Mouse (Mus musculus): Measurements from ENCODE around the gene Dusp1. TPM values are rescaled to one million over a fixed set of nuclear protein-coding genes. Genes with fewer than 3 reads are reported as not detected.

The Dusp1 gene
- total RNA-seq, 2 experiments from 2014 or later: 48.7 to 56.1 TPM

GRCm38 (mm10) chr17:26528751-26529150 lies 33.2 kb downstream of the Dusp1 start:
- DNase-seq (ENCODE audit: low spot score in 2 of 2): no peak

- no peak for DNase-seq (ENCODE audit: low spot score in 2 of 2)
These were observed 34.6 kb downstream of the Dusp1 start for GRCm38 (mm10) chr17:26527291-26527690.

- DNase-seq (ENCODE audit: low spot score in 2 of 2): no peak
These were observed 36.6 kb downstream of the Dusp1 start for GRCm38 (mm10) chr17:26525316-26525715.

GRCm38 (mm10) chr17:26524801-26525200 lies 37.1 kb downstream of the Dusp1 start:
- DNase-seq (ENCODE audit: low spot score in 2 of 2): no peak

- DNase-seq (ENCODE audit: low spot score in 2 of 2): no peak
These were observed 37.6 kb downstream of the Dusp1 start for GRCm38 (mm10) chr17:26524316-26524715.

- DNase-seq (ENCODE audit: low spot score in 2 of 2): no peak
These were observed 39.2 kb downstream of the Dusp1 start for GRCm38 (mm10) chr17:26522711-26523110.

GRCm38 (mm10) chr17:26518306-26518705 lies 43.6 kb downstream of the Dusp1 start:
- no peak for DNase-seq (ENCODE audit: low spot score in 2 of 2)

GRCm38 (mm10) chr17:26515675-26516074 lies 46.3 kb downstream of the Dusp1 start:
- no peak for DNase-seq (ENCODE audit: low spot score in 2 of 2)

GRCm38 (mm10) chr17:26514581-26515030 lies 47.3 kb downstream of the Dusp1 start:
- peak in 1 of 2 experiments; percentile 66 for DNase-seq (ENCODE audit: low spot score in 2 of 2)

GRCm38 (mm10) chr17:26513459-26514290 lies 48.3 kb downstream of the Dusp1 start:
- no peak for DNase-seq (ENCODE audit: low spot score in 2 of 2)

- DNase-seq (ENCODE audit: low spot score in 2 of 2): no peak
These were observed 49.0 kb downstream of the Dusp1 start for GRCm38 (mm10) chr17:26512961-26513360.

GRCm38 (mm10) chr17:26511816-26512774 lies 49.8 kb downstream of the Dusp1 start:
- no peak for DNase-seq (ENCODE audit: low spot score in 2 of 2)

- no peak for DNase-seq (ENCODE audit: low spot score in 2 of 2)
These were observed 50.7 kb downstream of the Dusp1 start for GRCm38 (mm10) chr17:26511256-26511655.

- DNase-seq (ENCODE audit: low spot score in 2 of 2): no peak
These were observed 51.5 kb downstream of the Dusp1 start for GRCm38 (mm10) chr17:26510146-26511045.

- DNase-seq (ENCODE audit: low spot score in 2 of 2): peak; percentile 77
These were observed 52.8 kb downstream of the Dusp1 start for GRCm38 (mm10) chr17:26508961-26509771.

GRCm38 (mm10) chr17:26508345-26508960 lies 53.5 kb downstream of the Dusp1 start:
- peak; percentile 96 to 97 for DNase-seq (ENCODE audit: low spot score in 2 of 2)

GRCm38 (mm10) chr17:26507966-26508344 lies 54.0 kb downstream of the Dusp1 start:
- DNase-seq (ENCODE audit: low spot score in 2 of 2): peak; percentile 81

- DNase-seq (ENCODE audit: low spot score in 2 of 2): peak in 1 of 2 experiments; percentile 54
These were observed 54.7 kb downstream of the Dusp1 start for GRCm38 (mm10) chr17:26506997-26507871.

Measured in adrenal gland, adult 18-20 months (tissue).